Mouse (Mus musculus) left cerebral cortex, postnatal 36 days (tissue): ENCODE data around the gene Rab13. TPM values are rescaled to one million over a fixed set of nuclear protein-coding genes. Genes with fewer than 3 reads are reported as not detected.

Experiments
- microRNA-seq: library from miRNA; unstranded; fragments of <30 nt; microRNA quantifications from one replicate; pipeline ENCODE4 v1.2.0, GENCODE M21; 2022
- total RNA-seq, 2 experiments: library from RNA; stranded (reverse); gene quantifications; 2 replicates each; pipeline ENCODE4 v1.2.3; 2021

Gene Rab13
- total RNA-seq, 2 experiments from 2014 or later, result 5.7 to 6.5 TPM

Small RNAs within 50 kb of the gene (microRNA-seq; reads per million reads assigned to microRNA genes)
- gene Mir7012, result not detected

Other genes starting within 250 kb of the Rab13 start
- gene Hax1, start 214.9 kb upstream of the Rab13 start, total RNA-seq, result 10 to 100 TPM; 79.4 to 87.6 TPM
- 10 to 100 TPM; 91.4 to 93.6 TPM for gene 4933434E20Rik, start 162.1 kb upstream of the Rab13 start, total RNA-seq
- gene Ubap2l, start 161.1 kb upstream of the Rab13 start, total RNA-seq, result 100 to 1,000 TPM; 165 to 202 TPM
- 100 to 1,000 TPM; 178 to 184 TPM for gene Tpm3, start 141.0 kb upstream of the Rab13 start, total RNA-seq
- gene Nup210l, start 109.6 kb upstream of the Rab13 start, total RNA-seq, result under 1 TPM; 0.32 to 0.43 TPM
- 100 to 1,000 TPM; 834 to 845 TPM for gene Rps27, start within 50 bp of the Rab13 start, total RNA-seq
- gene Jtb, start 17.9 kb downstream of the Rab13 start, total RNA-seq, result 10 to 100 TPM; 45.0 to 45.3 TPM
- gene Creb3l4, start 29.8 kb downstream of the Rab13 start, total RNA-seq, result not detected
- gene Slc39a1, start 34.5 kb downstream of the Rab13 start, total RNA-seq, result 10 to 100 TPM; 45.8 to 51.9 TPM
- gene Crtc2, start 40.5 kb downstream of the Rab13 start, total RNA-seq, result 10 to 100 TPM; 34.1 to 38.1 TPM
- 10 to 100 TPM; 34.8 to 39.8 TPM for gene Dennd4b, start 51.5 kb downstream of the Rab13 start, total RNA-seq
- gene Gatad2b, start 79.5 kb downstream of the Rab13 start, total RNA-seq, result 10 to 100 TPM; 85.1 to 97.8 TPM
- 1 to 10 TPM; 4.8 to 6.2 TPM for gene Slc27a3, start 176.2 kb downstream of the Rab13 start, total RNA-seq
- gene Ints3, start 219.9 kb downstream of the Rab13 start, total RNA-seq, result 10 to 100 TPM; 57.6 to 70.1 TPM